Mouse (Mus musculus) MEL (cell line): Measurements from ENCODE around the gene Flrt2.

Experiments used
- CTCF ChIP-seq, 3 experiments: IDR thresholded peaks in 2 of 3; conservative IDR thresholded peaks in 1 of 3; 2 replicates each; pipeline ENCODE4 v1.5.1; 2011 to 2012; ENCODE audit warnings: low read length in 3 of 3, low read depth in 2 of 3, mild to moderate bottlenecking in 2 of 3, improper control_type of control experiment in 1 of 3, inconsistent platforms in 1 of 3, mixed read lengths in 1 of 3, moderate library complexity in 1 of 3; ENCODE audit not compliant: control insufficient read depth in 1 of 3, insufficient read depth in 1 of 3, poor library complexity in 1 of 3, severe bottlenecking in 1 of 3
- EP300 ChIP-seq, 2 experiments: IDR thresholded peaks; 2 replicates each; pipeline ENCODE4 v1.6.1; 2011; ENCODE audit warnings: improper control_type of control experiment in 2 of 2, low read length in 2 of 2, low read depth in 1 of 2, mild to moderate bottlenecking in 1 of 2
- NELFE ChIP-seq: IDR thresholded peaks from 2 replicates; pipeline ENCODE4 v1.6.1; 2011; ENCODE audit warnings: low read depth, low read length, improper control_type of control experiment
- TBP ChIP-seq: IDR thresholded peaks from 2 replicates; pipeline ENCODE4 v1.8.0; 2011; ENCODE audit warnings: low read depth, low read length, improper control_type of control experiment
- TCF12 ChIP-seq: IDR thresholded peaks from 2 replicates; pipeline ENCODE4 v1.6.1; 2014; ENCODE audit warnings: low read depth, mild to moderate bottlenecking, inconsistent platforms, low read length, improper control_type of control experiment, moderate library complexity

GRCm38 (mm10) chr12:95741296-95741695 is 49.3 kb downstream of the Flrt2 start:
- TF ChIP-seq CTCF (IDR thresholded peaks at IDR 0.05 in 2 of 3, conservative IDR thresholded peaks at IDR 0.05 in 1 of 3; ENCODE audit: control insufficient read depth in 1 of 3, insufficient read depth in 1 of 3, low read depth in 2 of 3, low read length in 3 of 3, poor library complexity in 1 of 3, severe bottlenecking in 1 of 3), result no peak
- no peak for TF ChIP-seq NELFE
- no peak for TF ChIP-seq TCF12
- TF ChIP-seq EP300 (IDR thresholded peaks at IDR 0.05; ENCODE audit: low read depth in 1 of 2, low read length in 2 of 2), result no peak
- no peak for TF ChIP-seq TBP
